Comparison of ENCODE assay signal across 8 mouse cellular contexts in genomic region chr13:43864153-43864861, GRCm38 (mm10).
DNase-seq lines count a peak whose midpoint lies in the region; ATAC-seq lines count a peak whose summit lies in the region.

No protein-coding gene starts in this region.

- H3K27ac ChIP-seq in brown adipose tissue, adult 24 weeks (replicated peaks; ENCODE audit: low read depth, low read length), result no peak overlapping the region
- H3K27ac ChIP-seq in heart, embryonic 14.5 days (replicated peaks in 1 of 2; ENCODE audit: control insufficient read depth in 1 of 2, insufficient read depth in 1 of 2, low read depth in 2 of 2, low read length in 2 of 2), result peak overlapping the region; percentile 76 to 82
- no peak overlapping the region for H3K27ac ChIP-seq in liver, embryonic 13.5 days
- peak overlapping the region; percentile 76 for H3K27ac ChIP-seq in stomach, embryonic 16.5 days (ENCODE audit: low read length)

- DNase-seq in CD4-positive, CD25-positive, alpha-beta regulatory T cell, adult 2 months (ENCODE audit: low read depth, low spot score), result peak; percentile 100
- peak; percentile 96 for DNase-seq in fibroblast of lung, adult 2 months (ENCODE audit: low read depth)
- peak; percentile 100 for DNase-seq in kidney, postnatal 14 days
- peak; percentile 89 for DNase-seq in liver, embryonic 13.5 days
- peak; percentile 100 for DNase-seq in neural tube, embryonic 10.5 days (ENCODE audit: extremely low spot score, low spot score)

- peaks cover 8% of the 10 kb centered on the region for H3K4me1 ChIP-seq in brown adipose tissue, adult 24 weeks (ENCODE audit: control insufficient read depth, insufficient read depth, insufficient read length, low read length)
- H3K4me1 ChIP-seq in heart, embryonic 14.5 days (ENCODE audit: control insufficient read depth in 2 of 2, insufficient read depth in 2 of 2, low read length in 2 of 2), result peaks cover 14 to 15% of the 10 kb centered on the region in 2 experiments
- peaks cover 12% of the 10 kb centered on the region for H3K4me1 ChIP-seq in liver, embryonic 13.5 days (replicated peaks)
- H3K4me1 ChIP-seq in stomach, embryonic 16.5 days (ENCODE audit: control insufficient read depth, insufficient read depth, low read length), result peaks cover 20% of the 10 kb centered on the region

- peak; percentile 99 for ATAC-seq in heart, embryonic 14.5 days (ENCODE audit: insufficient number of reproducible peaks, insufficient read depth, low FRiP score, low read depth)
- peak; percentile 98 for ATAC-seq in liver, embryonic 13.5 days (ENCODE audit: low read depth)
- peak; percentile 99 for ATAC-seq in stomach, embryonic 16.5 days (ENCODE audit: insufficient read depth, low FRiP score)

- no peaks in the 10 kb centered on the region for H3K27me3 ChIP-seq in heart, embryonic 14.5 days (ENCODE audit: control insufficient read depth, insufficient read depth, low read length)
- H3K27me3 ChIP-seq in liver, embryonic 13.5 days, result peaks cover 7% of the 10 kb centered on the region; the same call in 1 of the 2 replicates
- no peaks in the 10 kb centered on the region for H3K27me3 ChIP-seq in stomach, embryonic 16.5 days (ENCODE audit: control insufficient read depth, insufficient read depth, low read length)

- H3K9me3 ChIP-seq in heart, embryonic 14.5 days (ENCODE audit: control insufficient read depth, low read length), result no peaks in the 10 kb centered on the region
- no peaks in the 10 kb centered on the region for H3K9me3 ChIP-seq in liver, embryonic 13.5 days (replicated peaks)
- no peaks in the 10 kb centered on the region for H3K9me3 ChIP-seq in stomach, embryonic 16.5 days (replicated peaks; ENCODE audit: control insufficient read depth, low read length)

- peak overlapping the region; percentile 73 for H3K4me2 ChIP-seq in heart, embryonic 14.5 days (ENCODE audit: low read length)
- H3K4me2 ChIP-seq in liver, embryonic 13.5 days, result peak overlapping the region; percentile 58
- H3K4me2 ChIP-seq in stomach, embryonic 16.5 days (ENCODE audit: low read depth, low read length), result peak overlapping the region; percentile 54

- peak overlapping the region; percentile 46 for H3K4me3 ChIP-seq in brown adipose tissue, adult 24 weeks (ENCODE audit: insufficient read depth, low read depth, low read length)
- peak overlapping the region; percentile 28 to 44 for H3K4me3 ChIP-seq in heart, embryonic 14.5 days (ENCODE audit: control insufficient read depth in 1 of 2, insufficient read depth in 1 of 2, low read depth in 1 of 2, low read length in 2 of 2)
- H3K4me3 ChIP-seq in liver, embryonic 13.5 days (replicated peaks), result peak overlapping the region; percentile 41
- H3K4me3 ChIP-seq in stomach, embryonic 16.5 days (replicated peaks; ENCODE audit: low read length), result peak overlapping the region; percentile 37

- H3K9ac ChIP-seq in heart, embryonic 14.5 days (ENCODE audit: low read length), result peak overlapping the region; percentile 71
- peak overlapping the region; percentile 23; the same call in 1 of the 2 replicates for H3K9ac ChIP-seq in liver, embryonic 13.5 days
- peak overlapping the region; percentile 63 for H3K9ac ChIP-seq in stomach, embryonic 16.5 days (ENCODE audit: low read length)

- H3K36me3 ChIP-seq in heart, embryonic 14.5 days (ENCODE audit: control insufficient read depth, insufficient read depth, low read length), result no peaks in the 10 kb centered on the region
- no peaks in the 10 kb centered on the region for H3K36me3 ChIP-seq in liver, embryonic 13.5 days
- H3K36me3 ChIP-seq in stomach, embryonic 16.5 days (ENCODE audit: control insufficient read depth, insufficient read depth, low read length), result no peaks in the 10 kb centered on the region

- WGBS in heart, embryonic 14.5 days, result 2% methylated on average over 35 of the region's 35 CpGs
- 1% methylated on average over 35 of the region's 35 CpGs for WGBS in liver, embryonic 13.5 days (ENCODE audit: insufficient replicate concordance)
- 3% methylated on average over 35 of the region's 35 CpGs for WGBS in stomach, embryonic 16.5 days

Comparison
In these comparisons a context has a peak if more than half of its experiments do, and no peak if none do; other contexts are left out.
1. H3K27ac ChIP-seq: peak in heart, embryonic 14.5 days (2 of 2) and stomach, embryonic 16.5 days (single experiment); none in brown adipose tissue, adult 24 weeks (single experiment) and liver, embryonic 13.5 days (single experiment).
2. Peak in every context shown above with its lines, with median percentiles within 50 percentile points of each other: DNase-seq, H3K4me3 ChIP-seq, ATAC-seq, H3K4me2 ChIP-seq and H3K9ac ChIP-seq.